Mouse (Mus musculus): ENCODE data around the gene Msrb3. TPM values are rescaled to one million over a fixed set of nuclear protein-coding genes. Genes with fewer than 3 reads are reported as not detected.

The Msrb3 gene
- total and polyA plus RNA-seq, 2 experiments from 2014 or later = 45.0 to 122 TPM

DNA sequence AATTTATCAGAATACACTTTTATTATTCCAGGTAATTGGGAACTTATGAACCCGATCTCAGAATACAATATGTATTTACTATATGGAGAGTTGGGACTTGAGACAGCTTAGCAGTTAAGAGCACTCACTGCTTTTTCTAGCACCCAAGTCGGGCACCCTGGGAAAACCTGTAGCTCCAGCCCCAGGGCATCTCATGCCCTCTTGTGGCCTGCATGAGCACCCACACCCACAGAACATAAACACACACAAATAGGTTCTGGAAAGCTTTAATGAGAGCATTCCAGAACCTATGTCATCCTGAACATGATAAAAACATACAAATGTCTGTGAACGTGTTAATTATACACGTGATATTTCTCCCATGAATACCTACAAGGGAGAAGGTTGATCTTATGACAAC, 13.1 kb upstream of the Msrb3 start:
- no peak overlapping the region for H3K4me3 ChIP-seq (ENCODE audit: low read depth, low read length)
- H3K9me3 ChIP-seq (replicated peaks; ENCODE audit: control insufficient read depth, low read length) = no peaks in the 10 kb centered on the region
- no peak overlapping the region for H3K9ac ChIP-seq (replicated peaks; ENCODE audit: low read depth, low read length)
- no peaks in the 10 kb centered on the region for H3K36me3 ChIP-seq (replicated peaks; ENCODE audit: control insufficient read depth, insufficient read depth, low read length)
- H3K4me1 ChIP-seq (ENCODE audit: control insufficient read depth, insufficient read depth) = peaks cover 26% of the 10 kb centered on the region
- H3K27ac ChIP-seq (ENCODE audit: low read depth) = no peak overlapping the region
- DNase-seq (ENCODE audit: low spot score) = no peak
- ATAC-seq (ENCODE audit: insufficient read depth, low read depth) = no peak
- H3K4me2 ChIP-seq (ENCODE audit: low read depth, low read length) = no peak overlapping the region
- no peaks in the 10 kb centered on the region for H3K27me3 ChIP-seq (ENCODE audit: control insufficient read depth, insufficient read depth, low read length)
- peak; percentile 35 for TF ChIP-seq CTCF (IDR thresholded peaks at IDR 0.05; ENCODE audit: low read depth)
- no peak for TF ChIP-seq EP300 (IDR thresholded peaks at IDR 0.05; ENCODE audit: low read depth)
- WGBS = 79% methylated on average over 4 of the region's 4 CpGs

DNA sequence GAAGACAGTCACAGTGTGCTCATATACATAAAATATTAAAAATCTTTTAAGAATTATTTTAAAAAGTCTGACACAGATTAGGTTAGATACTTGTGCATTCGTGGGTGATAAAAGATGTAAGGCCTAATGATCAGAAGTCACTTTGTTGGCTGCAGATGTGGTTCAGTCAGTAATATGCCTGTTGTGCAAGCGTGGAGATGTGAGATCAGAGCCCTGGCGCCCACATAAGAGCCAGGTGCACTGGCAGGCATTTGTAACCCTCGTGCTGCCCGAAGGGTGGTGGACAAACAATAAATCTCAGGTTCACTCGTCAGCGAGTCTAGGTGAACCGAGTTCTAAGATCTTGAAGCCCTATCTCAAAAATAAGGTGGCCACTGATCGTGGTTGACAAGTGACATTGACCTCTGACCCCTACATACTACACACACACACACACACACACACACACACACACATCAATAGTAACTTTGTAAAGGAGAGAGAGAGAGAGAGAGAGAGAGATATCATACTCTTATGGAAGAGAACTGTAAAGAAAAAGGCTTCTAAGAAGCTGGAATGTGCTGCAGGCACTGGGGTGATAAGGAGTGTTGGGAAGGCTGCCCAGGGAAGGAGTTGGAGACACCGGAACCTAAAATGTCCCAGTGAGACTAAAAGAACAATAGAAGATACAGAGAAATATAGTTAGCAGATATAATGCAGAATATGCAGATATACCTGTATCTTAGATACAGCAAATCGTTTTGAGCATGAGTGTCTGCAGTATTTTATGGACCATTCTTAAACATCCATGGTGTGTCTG, 10.1 kb upstream of the Msrb3 start:
- DNase-seq (ENCODE audit: low spot score) (peak; percentile 32), ATAC-seq (ENCODE audit: insufficient read depth, low read depth) (no peak)
- H3K9ac ChIP-seq (replicated peaks; ENCODE audit: low read depth, low read length) = no peak overlapping the region
- peaks cover 15% of the 10 kb centered on the region for H3K4me1 ChIP-seq (ENCODE audit: control insufficient read depth, insufficient read depth)
- no peak overlapping the region for H3K4me3 ChIP-seq (ENCODE audit: low read depth, low read length)
- no peaks in the 10 kb centered on the region for H3K9me3 ChIP-seq (replicated peaks; ENCODE audit: control insufficient read depth, low read length)
- peak overlapping the region; percentile 38 for H3K27ac ChIP-seq (ENCODE audit: low read depth)
- H3K36me3 ChIP-seq (replicated peaks; ENCODE audit: control insufficient read depth, insufficient read depth, low read length) = no peaks in the 10 kb centered on the region
- no peaks in the 10 kb centered on the region for H3K27me3 ChIP-seq (ENCODE audit: control insufficient read depth, insufficient read depth, low read length)
- no peak overlapping the region for H3K4me2 ChIP-seq (ENCODE audit: low read depth, low read length)
- WGBS = 34% methylated on average over 11 of the region's 11 CpGs
- TF ChIP-seq CTCF (IDR thresholded peaks at IDR 0.05; ENCODE audit: low read depth) (no peak), EP300 (IDR thresholded peaks at IDR 0.05; ENCODE audit: low read depth) (no peak)

DNA sequence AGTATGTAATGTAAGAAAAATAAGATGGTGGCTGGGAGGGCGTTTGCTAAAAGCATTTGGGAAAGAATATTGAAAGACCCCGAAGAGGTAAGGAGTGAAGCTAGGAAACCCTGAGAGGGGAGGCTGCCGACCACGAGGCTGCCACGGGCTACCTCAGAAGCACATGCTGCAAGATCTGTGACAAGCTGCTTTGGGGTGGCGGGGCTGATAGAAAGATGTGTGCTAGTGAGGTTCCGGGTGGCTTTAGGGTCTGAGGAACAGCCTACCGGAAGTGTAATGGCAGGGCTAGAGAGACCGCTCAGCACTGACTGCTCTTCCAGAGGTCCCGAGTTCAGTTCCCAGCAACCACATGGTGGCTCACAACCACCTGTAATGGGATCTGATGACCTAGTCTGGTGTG, 5.8 kb upstream of the Msrb3 start:
- WGBS = 89% methylated on average over 10 of the region's 10 CpGs

DNA sequence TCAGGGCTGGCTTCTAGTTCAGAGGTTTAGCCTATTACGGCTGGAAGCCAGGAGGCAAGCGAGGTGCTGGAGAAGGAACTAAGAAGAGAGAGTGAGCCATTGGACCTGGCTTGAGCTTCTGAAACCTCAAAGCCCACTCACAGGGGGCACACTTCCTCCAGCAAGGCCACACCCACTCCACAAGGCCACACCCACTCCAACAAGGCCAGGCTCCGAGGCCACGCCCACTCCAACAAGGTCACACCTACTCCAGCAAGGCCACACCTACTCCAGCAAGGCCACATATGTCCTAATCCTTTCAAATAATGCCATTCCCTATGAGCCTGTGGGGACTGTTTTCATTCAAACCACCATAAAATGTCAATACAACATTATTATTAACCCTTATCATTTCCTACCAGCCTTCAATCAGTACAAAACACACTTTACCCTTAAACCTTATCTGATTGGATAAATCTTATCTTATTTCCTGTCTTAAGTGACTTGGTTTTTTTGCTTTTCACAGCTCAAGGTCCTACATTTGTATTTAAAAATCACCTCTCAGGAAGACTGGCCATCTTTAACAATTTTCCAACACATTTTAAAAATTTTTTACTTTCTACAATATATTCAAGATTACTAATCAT, 5.1 kb upstream of the Msrb3 start:
- no peak overlapping the region for H3K9ac ChIP-seq (replicated peaks; ENCODE audit: low read depth, low read length)
- peaks cover 14% of the 10 kb centered on the region for H3K4me1 ChIP-seq (ENCODE audit: control insufficient read depth, insufficient read depth)
- 73% methylated on average over 4 of the region's 4 CpGs for WGBS
- TF ChIP-seq EP300 (IDR thresholded peaks at IDR 0.05; ENCODE audit: low read depth) (no peak), CTCF (IDR thresholded peaks at IDR 0.05; ENCODE audit: low read depth) (no peak)
- ATAC-seq (ENCODE audit: insufficient read depth, low read depth) = no peak
- no peak overlapping the region for H3K27ac ChIP-seq (ENCODE audit: low read depth)
- H3K9me3 ChIP-seq (replicated peaks; ENCODE audit: control insufficient read depth, low read length) = no peaks in the 10 kb centered on the region
- no peak overlapping the region for H3K4me3 ChIP-seq (ENCODE audit: low read depth, low read length)
- H3K36me3 ChIP-seq (replicated peaks; ENCODE audit: control insufficient read depth, insufficient read depth, low read length) = 0 out of 2 replicates have a peak, but pooled peaks cover 4% of the 10 kb centered on the region
- no peaks in the 10 kb centered on the region for H3K27me3 ChIP-seq (ENCODE audit: control insufficient read depth, insufficient read depth, low read length)
- no peak overlapping the region for H3K4me2 ChIP-seq (ENCODE audit: low read depth, low read length)
- no peak for DNase-seq (ENCODE audit: low spot score)

More for the DNA sequence above, 5.8 kb upstream of the Msrb3 start:
- H3K4me2 ChIP-seq (ENCODE audit: low read depth, low read length) = no peak overlapping the region
- H3K27me3 ChIP-seq (ENCODE audit: control insufficient read depth, insufficient read depth, low read length) = no peaks in the 10 kb centered on the region
- no peak for ATAC-seq (ENCODE audit: insufficient read depth, low read depth)
- 0 out of 2 replicates have a peak, but pooled peaks cover 4% of the 10 kb centered on the region for H3K36me3 ChIP-seq (replicated peaks; ENCODE audit: control insufficient read depth, insufficient read depth, low read length)
- no peak overlapping the region for H3K9ac ChIP-seq (replicated peaks; ENCODE audit: low read depth, low read length)
- no peaks in the 10 kb centered on the region for H3K9me3 ChIP-seq (replicated peaks; ENCODE audit: control insufficient read depth, low read length)
- no peak overlapping the region for H3K4me3 ChIP-seq (ENCODE audit: low read depth, low read length)
- no peak overlapping the region for H3K27ac ChIP-seq (ENCODE audit: low read depth)
- H3K4me1 ChIP-seq (ENCODE audit: control insufficient read depth, insufficient read depth) = peaks cover 21% of the 10 kb centered on the region
- no peak for DNase-seq (ENCODE audit: low spot score)
- TF ChIP-seq EP300 (IDR thresholded peaks at IDR 0.05; ENCODE audit: low read depth) (no peak), CTCF (IDR thresholded peaks at IDR 0.05; ENCODE audit: low read depth) (no peak)

DNA sequence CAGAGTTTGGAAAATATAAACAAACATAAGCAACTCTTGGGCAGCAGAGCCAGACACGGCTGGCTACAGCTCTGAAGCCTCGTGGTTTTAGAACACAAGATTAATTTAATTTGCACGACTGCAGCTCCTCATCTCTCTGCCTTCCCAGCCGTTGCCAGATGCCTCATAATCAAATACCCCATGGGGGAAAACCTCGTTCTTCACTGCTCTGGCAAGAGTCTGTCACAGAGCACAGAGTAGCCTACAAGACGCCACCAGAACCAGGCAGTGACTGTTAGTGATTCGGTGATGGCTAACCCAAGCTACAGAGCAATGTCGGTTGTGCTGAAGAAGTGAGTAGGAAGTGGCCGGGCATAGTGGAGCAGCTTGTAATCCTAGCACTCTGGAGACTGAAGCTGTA, 2.8 kb upstream of the Msrb3 start:
- Histone ChIP-seq H3K4me1 (ENCODE audit: control insufficient read depth, insufficient read depth) (peaks cover 17% of the 10 kb centered on the region), H3K27me3 (ENCODE audit: control insufficient read depth, insufficient read depth, low read length) (no peaks in the 10 kb centered on the region), H3K27ac (ENCODE audit: low read depth) (peak overlapping the region; percentile 32), H3K4me2 (ENCODE audit: low read depth, low read length) (no peak overlapping the region), H3K9me3 (replicated peaks; ENCODE audit: control insufficient read depth, low read length) (no peaks in the 10 kb centered on the region), H3K36me3 (replicated peaks; ENCODE audit: control insufficient read depth, insufficient read depth, low read length) (0 out of 2 replicates have a peak, but pooled peaks cover 4% of the 10 kb centered on the region), H3K4me3 (ENCODE audit: low read depth, low read length) (no peak overlapping the region), H3K9ac (replicated peaks; ENCODE audit: low read depth, low read length) (no peak overlapping the region)
- TF ChIP-seq CTCF (IDR thresholded peaks at IDR 0.05; ENCODE audit: low read depth) (no peak), EP300 (IDR thresholded peaks at IDR 0.05; ENCODE audit: low read depth) (no peak)
- ATAC-seq (ENCODE audit: insufficient read depth, low read depth) = no peak
- 58% methylated on average over 9 of the region's 9 CpGs for WGBS
- DNase-seq (ENCODE audit: low spot score) = no peak

All from heart, postnatal 0 days (tissue).